Mouse (Mus musculus) lung, embryonic 16.5 days (tissue): Measurements from ENCODE around the gene Has3. TPM values are rescaled to one million over a fixed set of nuclear protein-coding genes. Genes with fewer than 3 reads are reported as not detected.

Experiments
- ATAC-seq: fragments of 200-750 bp; cut with Nextera tagmentation; 2 replicates; pipeline ENCODE4 v1.8.0; 2017; ENCODE audit warnings: low read depth, mild to moderate bottlenecking, moderate library complexity
- H3K27ac ChIP-seq: fragments of 300-500 bp; sonication (generic); 2 replicates; pipeline ENCODE4 v1.5.1; 2014; ENCODE audit warnings: mild to moderate bottlenecking, control low read depth, low read length
- H3K27me3 ChIP-seq: fragments of 300-500 bp; sonication (generic); 2 replicates; pipeline ENCODE4 v1.6.1; 2014; ENCODE audit warnings: low read depth, low read length, mixed read lengths; ENCODE audit not compliant: control insufficient read depth, insufficient read depth
- H3K36me3 ChIP-seq: fragments of 300-500 bp; sonication (generic); 2 replicates; pipeline ENCODE4 v1.6.1; 2014; ENCODE audit warnings: low read length; ENCODE audit not compliant: control insufficient read depth, insufficient read depth
- H3K4me1 ChIP-seq: fragments of 300-500 bp; sonication (generic); replicated peaks from 2 replicates; pipeline ENCODE4 v1.6.1; 2014; ENCODE audit warnings: low read length, mixed read lengths; ENCODE audit not compliant: control insufficient read depth, insufficient read depth
- H3K4me2 ChIP-seq: fragments of 300-500 bp; sonication (generic); 2 replicates; pipeline ENCODE4 v1.6.1; 2014; ENCODE audit warnings: low read depth, low read length, control low read depth
- H3K4me3 ChIP-seq: fragments of 300-500 bp; sonication (generic); 2 replicates; pipeline ENCODE4 v1.5.1; 2014; ENCODE audit warnings: mild to moderate bottlenecking, low read length, control low read depth
- H3K9ac ChIP-seq: fragments of 300-500 bp; sonication (generic); 2 replicates; pipeline ENCODE4 v1.6.1; 2014; ENCODE audit warnings: low read length, control low read depth
- H3K9me3 ChIP-seq: fragments of 300-500 bp; sonication (generic); 2 replicates; pipeline ENCODE4 v1.6.1; 2016; ENCODE audit warnings: low read length; ENCODE audit not compliant: control insufficient read depth
- WGBS: fragments of 180-500 bp; shearing (Covaris S2); extraction: QIAGEN DNeasy Blood & Tissue Kit; methylation state at CpG from one replicate; pipeline ENCODE4 v1.1.7; 2014; 5-methylcytosine and 5-hydroxymethylcytosine counted together
- polyA plus RNA-seq: library from polyadenylated mRNA; unstranded; fragments of >200 nt; fragmentation: Nextera tagmentation; extraction: Ambion mirVana; gene quantifications from 2 replicates; pipeline ENCODE4 v1.2.1, GENCODE M21; 2015

Has3 gene
- polyA plus RNA-seq, 1 experiment from 2014 or later, result 0.23 TPM

DNA sequence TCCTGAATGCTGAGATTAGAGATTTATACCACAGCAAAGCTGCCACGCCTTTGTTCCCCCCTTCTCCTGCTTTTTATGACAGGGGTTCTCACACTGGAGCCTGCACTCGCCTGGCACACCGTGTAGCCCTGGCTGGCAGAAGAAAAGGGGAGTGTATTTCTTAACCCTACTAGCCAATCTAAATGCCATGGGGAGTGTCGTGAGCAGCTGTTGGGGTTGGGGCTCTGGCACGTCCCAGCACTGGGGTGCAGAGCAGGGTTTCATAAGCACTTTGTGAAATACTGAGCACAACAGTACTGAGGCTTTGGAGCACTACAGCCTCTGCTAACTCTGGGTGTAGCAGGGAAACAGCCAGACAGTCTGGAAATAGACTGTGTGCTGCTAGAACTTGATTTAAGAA lies 29.4 kb downstream of the Has3 start:
- Histone ChIP-seq H3K4me3 (no peak overlapping the region), H3K27me3 (no peaks in the 10 kb centered on the region), H3K36me3 (peaks cover 27% of the 10 kb centered on the region), H3K4me2 (no peak overlapping the region), H3K9ac (no peak overlapping the region), H3K27ac (no peak overlapping the region), H3K4me1 (peaks cover 4% of the 10 kb centered on the region), H3K9me3 (no peaks in the 10 kb centered on the region)
- WGBS, result 90% methylated on average over 5 of the region's 5 CpGs
- no peak for ATAC-seq

- H3K4me2 ChIP-seq, result no peak overlapping the region
- no peak for ATAC-seq
- peaks cover 38% of the 10 kb centered on the region for H3K36me3 ChIP-seq
- no peak overlapping the region for H3K9ac ChIP-seq
- H3K4me1 ChIP-seq, result no peaks in the 10 kb centered on the region
- no peaks in the 10 kb centered on the region for H3K27me3 ChIP-seq
- WGBS, result 90% methylated on average over 17 of the region's 17 CpGs
- no peaks in the 10 kb centered on the region for H3K9me3 ChIP-seq
- no peak overlapping the region for H3K4me3 ChIP-seq
- no peak overlapping the region for H3K27ac ChIP-seq
These were observed 35.9 kb downstream of the Has3 start for GRCm38 (mm10) chr8:106905727-106906480.

GRCm38 (mm10) chr8:106906635-106907034 lies 36.6 kb downstream of the Has3 start:
- Histone ChIP-seq H3K9ac (no peak overlapping the region), H3K4me1 (no peaks in the 10 kb centered on the region), H3K27me3 (no peaks in the 10 kb centered on the region), H3K4me3 (no peak overlapping the region), H3K27ac (no peak overlapping the region), H3K9me3 (no peaks in the 10 kb centered on the region), H3K36me3 (peaks cover 38% of the 10 kb centered on the region), H3K4me2 (no peak overlapping the region)
- 88% methylated on average over 6 of the region's 6 CpGs for WGBS
- ATAC-seq, result no peak

GRCm38 (mm10) chr8:106907450-106907849 lies 37.4 kb downstream of the Has3 start:
- ATAC-seq, result no peak
- WGBS, result 83% methylated on average over 6 of the region's 6 CpGs
- Histone ChIP-seq H3K4me2 (no peak overlapping the region), H3K27ac (no peak overlapping the region), H3K27me3 (no peaks in the 10 kb centered on the region), H3K9ac (no peak overlapping the region), H3K4me3 (no peak overlapping the region), H3K36me3 (peaks cover 40% of the 10 kb centered on the region), H3K9me3 (no peaks in the 10 kb centered on the region), H3K4me1 (no peaks in the 10 kb centered on the region)

GRCm38 (mm10) chr8:106908291-106908690 lies 38.2 kb downstream of the Has3 start:
- no peak overlapping the region for H3K27ac ChIP-seq
- 61% methylated on average over 7 of the region's 7 CpGs for WGBS
- no peak for ATAC-seq

GRCm38 (mm10) chr8:106913631-106914030 lies 43.6 kb downstream of the Has3 start:
- H3K9ac ChIP-seq, result no peak overlapping the region
- WGBS, result 94% methylated on average over 10 of the region's 10 CpGs

More at GRCm38 (mm10) chr8:106908291-106908690, 38.2 kb downstream of the Has3 start:
- Histone ChIP-seq H3K9ac (no peak overlapping the region), H3K9me3 (no peaks in the 10 kb centered on the region), H3K4me1 (no peaks in the 10 kb centered on the region), H3K36me3 (peaks cover 36% of the 10 kb centered on the region), H3K4me3 (no peak overlapping the region), H3K4me2 (no peak overlapping the region), H3K27me3 (no peaks in the 10 kb centered on the region)

GRCm38 (mm10) chr8:106919721-106920394 lies 49.8 kb downstream of the Has3 start:
- peak; percentile 67 for ATAC-seq
- H3K27ac ChIP-seq, result no peak overlapping the region
- 0 out of 2 replicates have a peak, but pooled peaks cover 3% of the 10 kb centered on the region for H3K4me1 ChIP-seq
- no peak overlapping the region for H3K9ac ChIP-seq
- H3K27me3 ChIP-seq, result no peaks in the 10 kb centered on the region
- no peak overlapping the region for H3K4me2 ChIP-seq
- H3K36me3 ChIP-seq, result peaks cover 50% of the 10 kb centered on the region
- no peaks in the 10 kb centered on the region for H3K9me3 ChIP-seq
- H3K4me3 ChIP-seq, result no peak overlapping the region
- WGBS, result 70% methylated on average over 8 of the region's 8 CpGs

More at GRCm38 (mm10) chr8:106913631-106914030, 43.6 kb downstream of the Has3 start:
- no peak for ATAC-seq
- H3K27ac ChIP-seq, result no peak overlapping the region
- no peaks in the 10 kb centered on the region for H3K4me1 ChIP-seq
- no peak overlapping the region for H3K4me2 ChIP-seq
- peaks cover 39% of the 10 kb centered on the region for H3K36me3 ChIP-seq
- H3K4me3 ChIP-seq, result no peak overlapping the region
- no peaks in the 10 kb centered on the region for H3K27me3 ChIP-seq
- H3K9me3 ChIP-seq, result no peaks in the 10 kb centered on the region

DNA sequence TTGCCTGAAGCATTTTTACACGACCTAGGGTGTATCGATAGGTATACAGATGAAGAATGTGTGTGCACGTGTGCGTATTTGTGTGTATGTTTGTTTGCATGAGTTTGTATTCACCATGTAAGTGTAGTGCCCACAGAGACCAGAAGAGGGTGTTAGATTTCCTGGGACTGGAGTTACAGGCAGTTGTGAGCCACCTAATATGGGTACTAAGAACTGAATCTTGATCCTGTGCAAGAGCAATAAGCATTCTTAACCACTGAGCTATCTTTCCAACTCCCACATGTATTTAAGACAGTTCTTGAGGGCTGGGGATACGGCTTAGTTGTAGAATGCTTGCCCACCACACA lies 50.3 kb downstream of the Has3 start:
- H3K36me3 ChIP-seq, result peaks cover 45% of the 10 kb centered on the region
- WGBS, result 94% methylated on average over 5 of the region's 5 CpGs
- no peaks in the 10 kb centered on the region for H3K27me3 ChIP-seq
- H3K4me2 ChIP-seq, result no peak overlapping the region
- H3K4me1 ChIP-seq, result 0 out of 2 replicates have a peak, but pooled peaks cover 3% of the 10 kb centered on the region
- no peak overlapping the region for H3K27ac ChIP-seq
- H3K9me3 ChIP-seq, result no peaks in the 10 kb centered on the region
- H3K4me3 ChIP-seq, result no peak overlapping the region
- H3K9ac ChIP-seq, result no peak overlapping the region
- no peak for ATAC-seq

DNA sequence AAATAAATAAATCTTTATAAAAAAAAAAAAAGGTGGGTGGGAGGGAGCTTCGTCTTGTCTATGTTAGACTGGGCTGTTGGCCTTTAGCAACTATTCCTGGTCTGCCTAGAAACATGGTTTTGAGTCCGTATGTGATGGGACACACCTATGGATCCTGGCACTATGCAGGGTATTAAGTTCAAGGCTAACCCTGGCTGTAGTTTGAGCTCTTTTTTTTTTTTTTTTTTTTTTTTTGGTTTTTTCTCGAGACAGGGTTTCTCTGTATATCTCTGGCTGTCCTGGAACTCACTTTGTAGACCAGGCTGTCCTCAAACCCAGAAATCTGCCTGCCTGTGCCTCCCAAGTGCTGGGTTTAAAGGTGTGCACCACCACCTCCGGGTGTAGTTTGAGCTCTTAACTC lies 54.0 kb downstream of the Has3 start:
- Histone ChIP-seq H3K36me3 (peaks cover 26% of the 10 kb centered on the region), H3K4me1 (peaks cover 4% of the 10 kb centered on the region; the same call in 1 of the 2 replicates), H3K4me2 (no peak overlapping the region), H3K4me3 (no peak overlapping the region), H3K27me3 (no peaks in the 10 kb centered on the region), H3K9ac (no peak overlapping the region), H3K9me3 (no peaks in the 10 kb centered on the region), H3K27ac (peak overlapping the region; percentile 37; the same call in 1 of the 2 replicates)
- WGBS, result 78% methylated on average over 4 of the region's 4 CpGs
- ATAC-seq, result no peak
